Mouse (Mus musculus) v-Abl transformed pro-B cells (cell line): ENCODE results near the gene Rack1.

ENCODE experiments used
- in situ Hi-C, 2 experiments: fragments of 400-800 bp; cut with MboI; formaldehyde crosslinking; loops; one replicate each; pipeline ENCODE4 v1.15.1; 2025; ENCODE audit not compliant: unreplicated experiment in 2 of 2

Rack1 gene

GRCm38 (mm10) chr11:48790946-48791345 is 9.2 kb upstream of the Rack1 start:
- in situ Hi-C loops, result loop anchor here in 1 of 2 experiments (25.0 kb wide), 1 partner anchor 921 kb away; the partner anchor contains the start of gene Cnot6

GRCm38 (mm10) chr11:48791894-48792293 is 8.2 kb upstream of the Rack1 start:
- in situ Hi-C loops, result loop anchor here in 1 of 2 experiments (25.0 kb wide), 1 partner anchor 920 kb away; the partner anchor contains the start of gene Cnot6

GRCm38 (mm10) chr11:48793184-48793583 is 6.9 kb upstream of the Rack1 start:
- in situ Hi-C loops, result loop anchor here in 1 of 2 experiments (25.0 kb wide), 1 partner anchor 919 kb away; the partner anchor contains the start of gene Cnot6

GRCm38 (mm10) chr11:48795221-48795620 is 4.9 kb upstream of the Rack1 start:
- in situ Hi-C loops, result loop anchor here in 1 of 2 experiments (25.0 kb wide), 1 partner anchor 917 kb away; the partner anchor contains the start of gene Cnot6

GRCm38 (mm10) chr11:48796290-48796689 is 3.8 kb upstream of the Rack1 start:
- in situ Hi-C loops, result loop anchor here in 1 of 2 experiments (25.0 kb wide), 1 partner anchor 916 kb away; the partner anchor contains the start of gene Cnot6

GRCm38 (mm10) chr11:48797287-48797686 is 2.8 kb upstream of the Rack1 start:
- in situ Hi-C loops, result loop anchor here in 1 of 2 experiments (25.0 kb wide), 1 partner anchor 915 kb away; the partner anchor contains the start of gene Cnot6

- in situ Hi-C loops, result loop anchor here in 1 of 2 experiments (25.0 kb wide), 1 partner anchor 914 kb away; the partner anchor contains the start of gene Cnot6
These were observed 1.8 kb upstream of the Rack1 start for GRCm38 (mm10) chr11:48798308-48798707.

- in situ Hi-C loops, result loop anchor here in 1 of 2 experiments (25.0 kb wide), 1 partner anchor 913 kb away; the partner anchor contains the start of gene Cnot6
These were observed 880 bp upstream of the Rack1 start for GRCm38 (mm10) chr11:48798984-48799920.

- in situ Hi-C loops, result loop anchor here in 1 of 2 experiments (5.0 kb wide), 1 partner anchor 400 kb away; the partner anchor contains the start of gene Zfp62
These were observed 2.0 kb downstream of the Rack1 start for GRCm38 (mm10) chr11:48801831-48802772.

GRCm38 (mm10) chr11:48803988-48804387 is 3.9 kb downstream of the Rack1 start:
- in situ Hi-C loops, result loop anchor here in 1 of 2 experiments (5.0 kb wide), 1 partner anchor 398 kb away; the partner anchor contains the start of gene Zfp62

GRCm38 (mm10) chr11:48804922-48805321 is 4.8 kb downstream of the Rack1 start:
- in situ Hi-C loops, result loop anchor here in 1 of 2 experiments (5.0 kb wide), 1 partner anchor 397 kb away; the partner anchor contains the start of gene Zfp62

GRCm38 (mm10) chr11:48806856-48807562 is 6.9 kb downstream of the Rack1 start:
- in situ Hi-C loops, result no loop called here

GRCm38 (mm10) chr11:48807563-48808303 is 7.6 kb downstream of the Rack1 start:
- in situ Hi-C loops, result no loop called here

GRCm38 (mm10) chr11:48808304-48808646 is 8.1 kb downstream of the Rack1 start:
- in situ Hi-C loops, result no loop called here

- in situ Hi-C loops, result no loop called here
These were observed 8.8 kb downstream of the Rack1 start for GRCm38 (mm10) chr11:48808737-48809433.

GRCm38 (mm10) chr11:48809434-48809830 is 9.3 kb downstream of the Rack1 start:
- in situ Hi-C loops, result no loop called here

GRCm38 (mm10) chr11:48810142-48810541 is 10.0 kb downstream of the Rack1 start:
- in situ Hi-C loops, result no loop called here

- in situ Hi-C loops, result no loop called here
These were observed 13.7 kb downstream of the Rack1 start for GRCm38 (mm10) chr11:48813782-48814181.
